In the genomic region with DNA sequence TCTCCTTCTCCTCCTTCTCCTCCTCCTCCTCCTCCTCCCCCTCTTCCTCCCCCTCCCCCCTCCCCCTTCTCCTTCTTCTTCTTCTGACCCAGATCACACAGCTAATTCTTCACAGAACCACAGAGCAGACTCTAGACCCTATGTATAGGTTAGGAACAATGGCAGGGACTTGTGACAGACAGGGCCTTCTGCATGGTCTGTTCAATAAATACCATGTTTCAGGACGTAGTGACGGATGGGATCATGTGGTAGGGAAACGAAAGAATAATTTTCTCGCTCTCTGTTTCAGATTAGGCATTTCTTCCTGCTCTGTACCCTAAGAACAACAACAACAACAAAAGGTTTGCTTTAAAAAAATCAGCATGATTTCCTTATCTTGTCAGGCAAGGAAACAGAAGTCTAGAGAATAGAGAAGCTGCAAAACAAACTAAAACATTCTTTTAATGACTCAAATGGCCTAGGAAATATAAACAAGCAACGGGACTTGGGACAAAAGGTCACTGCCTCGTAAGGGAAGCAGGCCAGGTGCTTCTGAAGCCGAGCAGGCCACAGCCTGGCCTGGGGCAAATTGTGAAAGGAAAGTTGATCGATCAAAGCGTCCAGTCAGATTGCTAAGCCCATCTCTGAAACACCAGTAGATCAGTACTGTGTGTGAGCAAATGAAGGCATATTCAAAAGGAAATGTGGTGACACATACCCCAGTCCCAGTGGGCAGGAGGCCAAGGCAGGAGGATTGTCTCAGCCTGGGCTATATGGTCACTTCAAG, we compare ENCODE assay signal across 12 mouse cellular contexts. TPM values are rescaled to one million over a fixed set of nuclear protein-coding genes. Genes with fewer than 3 reads are reported as not detected.
DNase-seq lines count a peak whose midpoint lies in the region; ATAC-seq lines count a peak whose summit lies in the region.
"Had no signal": no experiment of that assay in that cellular context is flagged by ENCODE, and none has a peak within 500 bp of the region (broad histone marks: within the 10 kb centered on the region; RNA-seq: fewer than 3 reads in every experiment).

No protein-coding gene starts in this region.

- H3K4me3 ChIP-seq in heart, embryonic 13.5 days = no peak overlapping the region
- no peak overlapping the region for H3K4me3 ChIP-seq in midbrain, embryonic 11.5 days (ENCODE audit: low read depth, low read length)
- no peak overlapping the region for H3K4me3 ChIP-seq in midbrain, embryonic 16.5 days (ENCODE audit: low read depth, low read length)
- H3K4me3 ChIP-seq: embryonic facial prominence, embryonic 13.5 days had no signal

- H3K4me1 ChIP-seq in heart, embryonic 13.5 days = peaks cover 18% of the 10 kb centered on the region
- H3K4me1 ChIP-seq in midbrain, embryonic 11.5 days (ENCODE audit: control insufficient read depth, insufficient read depth, low read length) = no peaks in the 10 kb centered on the region
- H3K4me1 ChIP-seq in midbrain, embryonic 16.5 days (ENCODE audit: control insufficient read depth, insufficient read depth, low read length) = no peaks in the 10 kb centered on the region

- H3K27me3 ChIP-seq in heart, embryonic 13.5 days (replicated peaks) = no peaks in the 10 kb centered on the region
- no peaks in the 10 kb centered on the region for H3K27me3 ChIP-seq in midbrain, embryonic 11.5 days (ENCODE audit: control insufficient read depth, insufficient read depth, low read length)
- no peaks in the 10 kb centered on the region for H3K27me3 ChIP-seq in midbrain, embryonic 16.5 days (ENCODE audit: control insufficient read depth, insufficient read depth, low read depth, low read length)
- H3K27me3 ChIP-seq: embryonic facial prominence, embryonic 13.5 days had no signal

- peak overlapping the region; percentile 43; the same call in 1 of the 2 replicates for H3K27ac ChIP-seq in heart, embryonic 13.5 days (replicated peaks)
- H3K27ac ChIP-seq in midbrain, embryonic 11.5 days (ENCODE audit: low read depth, low read length) = no peak overlapping the region
- no peak overlapping the region for H3K27ac ChIP-seq in midbrain, embryonic 16.5 days (ENCODE audit: low read length)
- H3K27ac ChIP-seq: embryonic facial prominence, embryonic 13.5 days had no signal

- H3K4me2 ChIP-seq in heart, embryonic 13.5 days = no peak overlapping the region
- H3K4me2 ChIP-seq in midbrain, embryonic 11.5 days = no peak overlapping the region
- no peak overlapping the region for H3K4me2 ChIP-seq in midbrain, embryonic 16.5 days (ENCODE audit: low read length)
- H3K4me2 ChIP-seq: embryonic facial prominence, embryonic 13.5 days had no signal

- no peak for ATAC-seq in heart, embryonic 13.5 days (ENCODE audit: extremely low read depth, insufficient number of reproducible peaks, low FRiP score, low TSS enrichment)
- no peak for ATAC-seq in midbrain, embryonic 11.5 days (ENCODE audit: low FRiP score)
- ATAC-seq in midbrain, embryonic 16.5 days = no peak
- ATAC-seq: activated CD4-positive, CD25-positive, alpha-beta regulatory T cell, adult 4 months; forebrain, embryonic 16.5 days had no signal

- H3K36me3 ChIP-seq in heart, embryonic 13.5 days = no peaks in the 10 kb centered on the region
- no peaks in the 10 kb centered on the region for H3K36me3 ChIP-seq in midbrain, embryonic 11.5 days (ENCODE audit: control insufficient read depth, insufficient read depth, low read length)
- no peaks in the 10 kb centered on the region for H3K36me3 ChIP-seq in midbrain, embryonic 16.5 days (ENCODE audit: control insufficient read depth, insufficient read depth, low read length)
- H3K36me3 ChIP-seq: embryonic facial prominence, embryonic 13.5 days had no signal

- no peak overlapping the region for H3K9ac ChIP-seq in heart, embryonic 13.5 days
- no peak overlapping the region for H3K9ac ChIP-seq in midbrain, embryonic 11.5 days (ENCODE audit: low read length)
- H3K9ac ChIP-seq in midbrain, embryonic 16.5 days (ENCODE audit: low read depth, low read length) = no peak overlapping the region
- H3K9ac ChIP-seq: embryonic facial prominence, embryonic 13.5 days had no signal

- 47% methylated on average over 9 of the region's 9 CpGs for WGBS in heart, embryonic 13.5 days
- WGBS in midbrain, embryonic 11.5 days = 68% methylated on average over 9 of the region's 9 CpGs
- whole genome bisulfite sequencing in midbrain, embryonic 16.5 days = 76% methylated on average over 9 of the region's 9 CpGs

- H3K9me3 ChIP-seq in heart, embryonic 13.5 days = no peaks in the 10 kb centered on the region
- H3K9me3 ChIP-seq in midbrain, embryonic 11.5 days (ENCODE audit: control insufficient read depth, low read length) = no peaks in the 10 kb centered on the region
- no peaks in the 10 kb centered on the region for H3K9me3 ChIP-seq in midbrain, embryonic 16.5 days (replicated peaks; ENCODE audit: control insufficient read depth, low read length, poor library complexity, severe bottlenecking)
- H3K9me3 ChIP-seq: embryonic facial prominence, embryonic 13.5 days had no signal

- DNase-seq in heart, adult 8-10 months (ENCODE audit: low spot score) = no peak
- DNase-seq in midbrain, embryonic 11.5 days (ENCODE audit: low spot score, missing footprints) = peak; percentile 72
- DNase-seq in kidney, postnatal 4 days = peak; percentile 40 to 43
- DNase-seq in cerebellum, adult 18-20 months = no peak
- no peak for DNase-seq in embryo, embryonic 10 days (ENCODE audit: low spot score)
- DNase-seq in thymus, postnatal 4 days = no peak
- DNase-seq: cerebellum, adult 11 months had no signal

RNA-seq across cellular contexts. Expression of gene Mat2a, which starts 20.9 kb away (rescaled TPM):
- 264 and 267 TPM in 2 replicates for polyA plus RNA-seq in heart, embryonic 13.5 days (2015; fragmentation: Nextera tagmentation; extraction: Ambion mirVana)
- total RNA-seq in heart, adult 8-10 months (2022) = 100 to 1,000 TPM; 112 to 150 (median 119) TPM
- polyA plus RNA-seq in midbrain, embryonic 11.5 days (2014; fragmentation: Nextera tagmentation; extraction: Ambion mirVana) = 463 and 499 TPM in 2 replicates
- 348 and 379 TPM in 2 replicates for polyA plus RNA-seq in midbrain, embryonic 16.5 days (2015; fragmentation: Nextera tagmentation; extraction: Ambion mirVana)

RNA-seq across cellular contexts. Expression of gene Ggcx, which starts 46.1 kb away (rescaled TPM):
- 28.3 and 31.5 TPM in 2 replicates for polyA plus RNA-seq in heart, embryonic 13.5 days (2015; fragmentation: Nextera tagmentation; extraction: Ambion mirVana)
- 10 to 100 TPM; 30.9 to 38.9 (median 33.8) TPM for total RNA-seq in heart, adult 8-10 months (2022)
- polyA plus RNA-seq in midbrain, embryonic 11.5 days (2014; fragmentation: Nextera tagmentation; extraction: Ambion mirVana) = 9.4 and 12.2 TPM in 2 replicates
- polyA plus RNA-seq in midbrain, embryonic 16.5 days (2015; fragmentation: Nextera tagmentation; extraction: Ambion mirVana) = 14.3 and 15.2 TPM in 2 replicates

Comparison
In these comparisons a context has a peak if more than half of its experiments do, and no peak if none do; other contexts are left out.
1. DNase-seq: peak in midbrain, embryonic 11.5 days (single experiment) and kidney, postnatal 4 days (2 of 2); none in heart, adult 8-10 months (single experiment), cerebellum, adult 18-20 months (0 of 2), embryo, embryonic 10 days (single experiment) and thymus, postnatal 4 days (single experiment).